ENCODE assay signal across 8 mouse cellular contexts in genomic region chr7:114580426-114580825, GRCm38 (mm10). TPM values are rescaled to one million over a fixed set of nuclear protein-coding genes. Genes with fewer than 3 reads are reported as not detected.
DNase-seq lines count a peak whose midpoint lies in the region; ATAC-seq and TF ChIP-seq lines count a peak whose summit lies in the region.

No protein-coding gene starts in this region.

- no peaks in the 10 kb centered on the region for H3K4me1 ChIP-seq in kidney, embryonic 15.5 days
- H3K4me1 ChIP-seq in MEL (ENCODE audit: control insufficient read depth in 1 of 2, insufficient read depth in 2 of 2, low read length in 2 of 2), result no peaks in the 10 kb centered on the region

- ATAC-seq in kidney, embryonic 15.5 days (replicated peaks; ENCODE audit: low FRiP score), result no peak
- no peak for ATAC-seq in monocyte, adult 5-6 weeks (replicated peaks; ENCODE audit: insufficient number of reproducible peaks, low FRiP score, low TSS enrichment, poor library complexity, severe bottlenecking)

- no peaks in the 10 kb centered on the region for H3K79me2 ChIP-seq in MEL (ENCODE audit: control insufficient read depth, insufficient read depth, low read length, poor library complexity)

- no peak overlapping the region for H3K27ac ChIP-seq in kidney, embryonic 15.5 days
- H3K27ac ChIP-seq in MEL (ENCODE audit: control insufficient read depth, low read depth, low read length), result no peak overlapping the region

- H3K4me2 ChIP-seq in kidney, embryonic 15.5 days, result no peak overlapping the region

- TF ChIP-seq POLR2A in MEL (IDR thresholded peaks at IDR 0.05; ENCODE audit: control insufficient read depth in 1 of 2, insufficient read depth in 1 of 2, low read depth in 1 of 2, low read length in 2 of 2, poor library complexity in 1 of 2), result no peak

- no peak for TF ChIP-seq EP300 in MEL (IDR thresholded peaks at IDR 0.05; ENCODE audit: low read depth in 1 of 2, low read length in 2 of 2)

- peak; percentile 22 to 73 (median 51); a peak in 5 of 6 replicates for TF ChIP-seq CTCF in MEL (IDR thresholded peaks at IDR 0.05 in 2 of 3, conservative IDR thresholded peaks at IDR 0.05 in 1 of 3; ENCODE audit: control insufficient read depth in 1 of 3, insufficient read depth in 1 of 3, low read depth in 2 of 3, low read length in 3 of 3, poor library complexity in 1 of 3, severe bottlenecking in 1 of 3)

- WGBS in kidney, embryonic 15.5 days, result 7% methylated on average over 4 of the region's 4 CpGs

- H3K36me3 ChIP-seq in kidney, embryonic 15.5 days, result no peaks in the 10 kb centered on the region
- no peaks in the 10 kb centered on the region for H3K36me3 ChIP-seq in MEL (ENCODE audit: control insufficient read depth in 1 of 2, insufficient read depth in 2 of 2, low read length in 2 of 2)

- H3K4me3 ChIP-seq in kidney, embryonic 15.5 days (replicated peaks), result no peak overlapping the region
- no peak overlapping the region for H3K4me3 ChIP-seq in MEL (ENCODE audit: control insufficient read depth in 1 of 2, insufficient read depth in 1 of 2, low read depth in 2 of 2, low read length in 2 of 2)

- peak; percentile 72 for TF ChIP-seq RAD21 in MEL (IDR thresholded peaks at IDR 0.05; ENCODE audit: low read depth, low read length)

- no peak overlapping the region for H3K9ac ChIP-seq in kidney, embryonic 15.5 days
- H3K9ac ChIP-seq in MEL (ENCODE audit: control insufficient read depth, low read depth, low read length, poor library complexity, severe bottlenecking), result no peak overlapping the region

- peak; percentile 22 for DNase-seq in kidney, adult 11 months
- DNase-seq in MEL (ENCODE audit: low read depth, low spot score), result peak; percentile 57
- peak; percentile 9 for DNase-seq in c-Kit-positive CD71-positive TER-119-positive erythroid progenitor cells, embryonic 14.5 days (ENCODE audit: low spot score)
- DNase-seq in heart, postnatal 36 days, result peak; percentile 44 to 61
- peak; percentile 30 to 49 for DNase-seq in layer of hippocampus, postnatal 36 days
- peak; percentile 29 to 41 for DNase-seq in natural killer cell, adult 2 months (ENCODE audit: low spot score in 2 of 2)

- no peaks in the 10 kb centered on the region for H3K27me3 ChIP-seq in kidney, embryonic 15.5 days
- peaks cover 0 to 2% of the 10 kb centered on the region in 2 experiments; a peak in 1 of 4 replicates for H3K27me3 ChIP-seq in MEL (ENCODE audit: control insufficient read depth in 1 of 2, insufficient read depth in 2 of 2, low read length in 2 of 2)

- no peaks in the 10 kb centered on the region for H3K9me3 ChIP-seq in kidney, embryonic 15.5 days (replicated peaks)
- no peaks in the 10 kb centered on the region for H3K9me3 ChIP-seq in MEL (replicated peaks; ENCODE audit: insufficient read depth, low read length)

- intact Hi-C loops in heart, postnatal 36 days (cut with DNase I), result loop anchor here (5.0 kb wide), 3 partner anchors 57 to 137 kb away; partner anchors contain the start of genes Calca and Calcb

TF ChIP-seq in MEL, 35 proteins besides CTCF, POLR2A, EP300 and RAD21:
- TF ChIP-seq GATA1 (IDR thresholded peaks at IDR 0.05; ENCODE audit: low read depth, low read length), result peak; percentile 57
- TF ChIP-seq ELF1 (IDR thresholded peaks at IDR 0.05; ENCODE audit: low read depth, low read length), result no peak
- TF ChIP-seq ZC3H11A (IDR thresholded peaks at IDR 0.05; ENCODE audit: low read depth, low read length), result peak; percentile 39; the same call in 1 of the 2 replicates
- TF ChIP-seq SMC3 (IDR thresholded peaks at IDR 0.05; ENCODE audit: low read depth, low read length), result peak; percentile 88

RNA-seq across cellular contexts. Expression of gene Cyp2r1, which starts 17.7 kb away (rescaled TPM):
- 1.7 and 2.4 TPM in 2 replicates for polyA plus RNA-seq in kidney, embryonic 15.5 days (2015; fragmentation: Nextera tagmentation; extraction: Ambion mirVana)
- total RNA-seq in MEL (2012; rRNA removed), result not detected in 2 replicates
- not detected for polyA plus RNA-seq in MEL (2012; ENCODE audit: insufficient read depth in 1 of 2, insufficient read length in 2 of 2, low read depth in 1 of 2, low replicate concordance in 2 of 2, missing spikeins in 1 of 2)
- total RNA-seq in heart, postnatal 36 days (2021), result under 1 TPM; 0.42 to 0.51 TPM
- 1 to 10 TPM; 1.2 to 1.9 TPM for total RNA-seq in layer of hippocampus, postnatal 36 days (2021)
- 3.3 to 5.0 TPM (median 4.4 TPM) in 3 replicates for total RNA-seq in monocyte, adult 5-6 weeks (2017)

RNA-seq across cellular contexts. Expression of gene Calca, which starts 55.7 kb away (rescaled TPM):
- 1.6 and 1.8 TPM in 2 replicates for polyA plus RNA-seq in kidney, embryonic 15.5 days (2015; fragmentation: Nextera tagmentation; extraction: Ambion mirVana)
- not detected in 2 replicates for total RNA-seq in MEL (2012; rRNA removed)
- not detected for polyA plus RNA-seq in MEL (2012; ENCODE audit: insufficient read depth in 1 of 2, insufficient read length in 2 of 2, low read depth in 1 of 2, low replicate concordance in 2 of 2, missing spikeins in 1 of 2)
- total RNA-seq in heart, postnatal 36 days (2021), result not detected
- total RNA-seq in layer of hippocampus, postnatal 36 days (2021), result 1 to 10 TPM in 1 of 2 experiments, not detected in 1; 1.0 TPM
- total RNA-seq in monocyte, adult 5-6 weeks (2017), result not detected in 3 replicates
